Mouse (Mus musculus): ENCODE data around the gene Tmem50b. TPM values are rescaled to one million over a fixed set of nuclear protein-coding genes. Genes with fewer than 3 reads are reported as not detected.

Gene Tmem50b
- total and polyA plus RNA-seq, 3 experiments: 34.4 to 62.2 (median 60.0) TPM

DNA sequence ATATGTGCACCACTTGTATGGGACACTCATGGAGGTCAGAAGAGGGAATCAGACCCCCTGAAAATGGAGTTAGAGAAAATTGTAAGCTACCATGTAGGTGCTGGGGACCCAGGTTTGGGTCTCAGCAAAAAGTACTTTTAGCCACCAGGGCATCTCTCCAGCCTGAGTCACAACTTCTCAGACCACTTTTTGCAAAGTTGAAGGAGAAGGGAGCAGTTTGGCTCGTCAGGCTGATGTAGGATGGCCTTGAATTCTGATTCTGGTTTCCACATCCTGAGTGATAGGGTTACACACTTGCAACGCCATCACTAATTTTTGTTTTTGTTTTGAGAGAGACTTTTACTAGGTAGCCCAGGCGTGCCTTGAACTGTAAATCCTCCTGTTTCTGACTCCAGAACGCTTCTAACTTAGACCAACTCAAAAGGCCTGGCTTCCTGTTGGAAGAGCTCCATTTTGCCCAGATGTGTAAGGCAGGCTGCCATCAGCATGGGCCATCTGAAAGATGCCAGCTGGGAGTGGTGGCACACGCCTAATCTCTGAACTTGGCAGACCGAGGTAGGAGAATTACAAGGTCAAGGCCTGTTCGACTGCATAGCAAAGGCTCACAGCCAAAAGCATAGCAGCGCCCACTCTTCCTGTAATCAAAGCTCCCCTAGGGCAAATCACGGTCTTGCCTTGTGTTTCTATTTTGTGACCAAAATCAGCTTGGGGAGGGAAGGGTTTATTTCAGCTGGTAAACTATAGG, 12.1 kb upstream of the Tmem50b start:
- peak; percentile 84 for DNase-seq

DNA sequence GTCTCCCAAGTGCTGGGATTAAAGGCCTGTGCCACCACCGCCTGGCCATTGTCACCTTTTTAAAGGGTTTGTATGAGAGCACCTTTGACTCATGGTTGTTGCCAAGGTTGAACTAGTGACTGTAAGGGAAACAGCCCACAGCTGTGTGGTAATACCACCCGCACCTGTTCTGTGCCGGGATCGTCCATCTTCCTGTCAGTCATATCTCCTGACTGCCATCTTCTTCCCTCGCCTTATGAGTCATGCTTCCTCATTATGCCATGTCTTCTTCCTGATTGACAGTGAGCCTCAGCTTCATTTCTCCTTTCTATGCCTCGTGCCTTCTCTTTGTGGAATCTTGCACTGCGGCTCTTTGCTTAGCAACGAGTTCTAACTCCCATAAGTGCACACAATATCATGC, 9.4 kb upstream of the Tmem50b start:
- DNase-seq: no peak

GRCm38 (mm10) chr16:91605156-91605555, 7.6 kb upstream of the Tmem50b start:
- no peak for DNase-seq

DNA sequence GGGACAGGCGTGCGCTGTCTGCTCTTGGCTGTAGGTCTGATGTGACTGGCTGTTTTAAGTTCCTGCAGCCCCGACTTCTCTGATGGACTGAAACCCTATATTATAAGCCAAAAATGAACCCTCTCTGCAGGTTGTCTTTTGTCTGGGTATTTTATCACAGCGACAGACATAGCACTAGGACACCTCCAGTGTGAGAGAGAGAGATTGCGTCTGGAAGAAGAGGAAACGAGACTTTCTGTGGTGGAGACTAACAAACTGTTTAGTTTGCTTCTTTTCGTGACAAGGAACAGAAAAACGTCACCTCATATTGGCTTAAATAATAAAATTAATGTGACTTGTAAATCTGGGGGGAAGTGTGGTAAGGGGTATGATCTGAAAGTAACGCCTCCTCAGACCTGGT, 4.1 kb upstream of the Tmem50b start:
- no peak for DNase-seq

- DNase-seq: no peak
Observed at GRCm38 (mm10) chr16:91601081-91601480, 3.5 kb upstream of the Tmem50b start.

DNA sequence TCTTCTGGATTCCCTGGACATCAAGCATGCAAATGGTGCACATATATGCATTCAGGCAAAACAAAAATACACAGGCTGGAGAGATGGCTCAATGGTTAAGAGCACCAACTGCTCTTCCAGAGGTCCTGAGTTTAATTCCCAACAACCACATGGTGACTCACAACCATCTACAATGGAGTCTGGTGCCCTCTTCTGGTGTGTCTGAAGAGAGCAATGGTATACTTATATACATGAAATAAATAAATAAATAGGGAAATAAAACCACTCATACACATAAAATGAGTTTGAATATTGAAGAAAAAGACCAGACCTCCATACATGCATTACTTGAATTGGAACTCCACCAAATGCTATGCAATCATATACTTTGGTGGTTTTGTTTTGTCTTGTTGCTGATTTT, 1.6 kb upstream of the Tmem50b start:
- DNase-seq: no peak

GRCm38 (mm10) chr16:91596779-91597671, 575 bp downstream of the Tmem50b start:
- no peak for DNase-seq

DNA sequence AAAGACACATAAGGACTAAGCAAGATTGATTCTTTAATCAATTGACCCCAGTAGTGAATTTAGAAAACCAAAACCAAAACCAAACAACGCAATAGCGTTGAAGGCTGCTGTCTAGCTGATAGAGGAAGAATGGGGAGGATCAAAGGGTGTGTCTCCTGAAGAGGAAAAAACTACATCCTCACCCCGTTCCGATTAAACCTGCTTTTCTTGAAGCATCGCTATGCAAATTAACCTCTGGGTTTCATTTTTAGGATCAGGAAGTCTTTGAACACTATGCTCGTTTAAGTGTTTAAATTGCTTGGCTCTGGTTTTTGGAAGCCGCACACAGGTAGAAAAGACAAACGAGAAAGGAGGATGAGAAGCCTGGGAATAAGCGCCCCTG, 1.2 kb downstream of the Tmem50b start:
- DNase-seq: no peak

DNA sequence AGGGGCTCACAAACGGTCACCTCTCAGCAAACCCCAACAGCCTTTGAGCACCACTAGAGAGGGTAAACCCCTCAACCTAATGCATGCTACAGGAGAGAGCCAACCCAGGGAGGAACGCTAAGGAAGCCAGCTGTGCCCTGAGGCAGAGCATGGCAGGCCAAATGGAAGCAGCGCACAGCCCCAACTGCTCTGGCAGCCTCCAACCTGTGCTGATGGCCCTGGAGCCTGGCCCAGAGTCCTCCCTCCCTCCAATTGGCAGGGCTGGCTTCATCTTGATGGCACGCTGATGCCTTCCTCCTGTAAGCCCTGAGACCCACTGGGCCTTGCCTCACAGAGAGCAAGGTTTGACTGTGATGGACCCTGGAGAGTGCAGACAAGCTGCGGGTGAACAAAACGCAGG, 2.5 kb downstream of the Tmem50b start:
- DNase-seq: peak; percentile 35

- DNase-seq: no peak
Observed at GRCm38 (mm10) chr16:91593262-91593661, 4.3 kb downstream of the Tmem50b start.

GRCm38 (mm10) chr16:91592162-91592561, 5.4 kb downstream of the Tmem50b start:
- no peak for DNase-seq

- DNase-seq: no peak
Observed at GRCm38 (mm10) chr16:91588703-91589102, 8.9 kb downstream of the Tmem50b start.

GRCm38 (mm10) chr16:91587730-91588453, 9.7 kb downstream of the Tmem50b start:
- no peak for DNase-seq

- peak; percentile 36 for DNase-seq
Observed at GRCm38 (mm10) chr16:91586244-91586643, 11.4 kb downstream of the Tmem50b start.

DNA sequence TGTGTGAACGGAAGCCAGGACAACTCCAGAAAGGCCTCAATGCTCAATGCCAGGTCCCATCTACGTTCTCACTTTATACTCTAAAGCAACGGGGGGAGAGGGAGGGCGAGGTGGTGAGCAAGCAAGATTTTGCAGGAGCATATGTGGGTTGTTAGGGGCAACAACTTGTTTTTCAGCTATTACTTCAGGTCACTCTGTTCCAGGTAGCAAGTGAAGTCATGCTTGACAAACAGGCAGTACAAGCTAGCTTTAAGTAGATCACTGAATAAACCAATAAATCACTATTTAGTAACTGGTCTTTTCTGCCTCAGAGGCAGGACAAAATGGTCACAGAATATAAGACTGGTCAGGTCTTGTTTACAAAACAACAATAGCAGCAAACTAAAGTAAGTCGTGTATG, 12.0 kb downstream of the Tmem50b start:
- DNase-seq: no peak

GRCm38 (mm10) chr16:91582307-91582706, 15.3 kb downstream of the Tmem50b start:
- DNase-seq: no peak

DNA sequence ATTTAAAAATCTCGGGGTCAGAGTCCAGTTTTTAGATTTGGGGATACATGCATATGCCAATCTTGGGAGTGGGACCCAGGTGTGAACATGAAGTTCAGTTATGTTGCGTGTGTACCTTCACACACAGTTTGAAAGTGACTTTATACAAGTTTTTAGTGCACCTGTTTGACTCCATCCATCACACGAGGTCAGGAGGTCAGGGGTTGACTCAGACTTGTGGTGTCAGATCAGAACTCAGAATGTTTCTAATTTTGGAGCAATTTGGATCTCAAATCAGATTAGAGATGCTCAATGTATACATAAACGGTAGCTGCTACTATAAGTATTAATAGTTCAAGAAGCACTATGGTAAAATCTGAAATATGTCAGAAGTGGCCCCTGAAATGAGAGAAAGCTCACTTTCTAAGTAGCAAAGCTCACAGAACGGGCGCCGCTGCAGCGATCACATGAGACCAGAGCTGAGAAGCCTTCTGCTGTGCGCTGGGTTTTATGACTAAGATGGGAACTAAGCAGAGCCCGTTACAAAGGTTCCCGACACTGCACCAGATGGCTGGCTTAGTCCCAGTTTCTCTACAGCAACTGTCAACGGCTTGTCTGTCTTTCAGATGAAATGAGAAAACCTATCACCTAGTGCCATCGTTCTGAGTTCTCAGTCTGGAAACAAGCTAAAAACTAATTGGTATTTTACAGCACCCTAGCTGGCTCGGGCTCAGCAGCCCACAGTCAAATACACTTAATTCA, 18.4 kb downstream of the Tmem50b start:
- no peak for DNase-seq

GRCm38 (mm10) chr16:91575151-91575550, 22.4 kb downstream of the Tmem50b start:
- no peak for DNase-seq

DNA sequence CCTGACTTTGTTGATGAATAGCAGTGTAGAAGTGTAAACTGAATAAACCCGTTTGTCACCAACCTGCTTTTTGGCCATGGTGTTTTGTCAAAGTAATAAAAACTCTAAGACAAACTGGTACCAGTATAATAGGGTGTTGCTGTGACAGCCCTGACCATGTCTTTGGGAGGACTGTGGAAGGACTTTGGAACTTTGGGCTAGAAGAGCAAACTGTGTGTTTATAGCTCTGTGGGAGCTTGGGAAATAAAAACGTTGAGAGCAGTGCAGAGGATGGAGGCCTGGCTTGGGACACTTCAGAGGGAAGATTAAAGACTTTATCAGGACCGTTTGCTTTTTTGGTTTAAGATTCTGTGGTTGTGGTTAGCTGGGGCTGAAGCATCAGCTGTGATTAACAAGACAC, 26.5 kb downstream of the Tmem50b start:
- DNase-seq: no peak

GRCm38 (mm10) chr16:91568960-91569359, 28.6 kb downstream of the Tmem50b start:
- DNase-seq: no peak

DNA sequence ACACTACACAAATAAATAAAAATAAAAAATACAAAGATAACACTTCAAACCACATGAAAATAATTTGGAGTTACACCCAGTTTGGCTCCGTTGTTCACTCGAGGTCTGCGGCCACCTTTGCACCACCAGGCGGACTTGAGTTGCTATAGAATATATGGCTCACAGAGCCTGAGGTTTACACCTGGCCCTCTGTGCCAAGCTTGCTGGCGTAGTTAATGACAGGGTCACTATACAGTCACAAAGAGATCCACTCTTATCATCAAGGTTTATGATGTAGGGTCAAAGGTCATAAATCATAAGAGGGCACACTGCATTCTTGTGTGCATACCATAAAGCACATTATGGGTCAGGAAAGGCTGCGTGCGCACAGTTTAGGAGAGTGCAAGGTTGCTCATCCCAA, 31.6 kb downstream of the Tmem50b start:
- DNase-seq: no peak
